Mouse (Mus musculus) hindbrain, postnatal 0 days (tissue): ENCODE data around the gene Med16. TPM values are rescaled to one million over a fixed set of nuclear protein-coding genes. Genes with fewer than 3 reads are reported as not detected.

Experiments used
- ATAC-seq: fragments of 200-750 bp; cut with Nextera tagmentation; 2 replicates; pipeline ENCODE4 v1.8.0; 2017; ENCODE audit warnings: mild to moderate bottlenecking, moderate TSS enrichment, moderate library complexity
- DNase-seq: peaks from one replicate; pipeline ENCODE4 v3.0.0-alpha.2; 2015; ENCODE audit warnings: low spot score
- H3K27ac ChIP-seq: fragments of 300-500 bp; sonication (generic); 2 replicates; pipeline ENCODE4 v1.5.1; 2014; ENCODE audit warnings: mild to moderate bottlenecking
- H3K27me3 ChIP-seq: fragments of 300-500 bp; sonication (generic); 2 replicates; pipeline ENCODE4 v1.6.1; 2014; ENCODE audit warnings: low read length, mixed read lengths; ENCODE audit not compliant: insufficient read depth
- H3K36me3 ChIP-seq: fragments of 300-500 bp; sonication (generic); 2 replicates; pipeline ENCODE4 v1.6.1; 2014; ENCODE audit warnings: low read length, mixed read lengths; ENCODE audit not compliant: insufficient read depth
- H3K4me1 ChIP-seq: fragments of 300-500 bp; sonication (generic); 2 replicates; pipeline ENCODE4 v1.6.1; 2014; ENCODE audit warnings: antibody characterized with exemption, low read length, mixed read lengths; ENCODE audit not compliant: insufficient read depth
- H3K4me2 ChIP-seq: fragments of 300-500 bp; sonication (generic); 2 replicates; pipeline ENCODE4 v1.6.1; 2014; ENCODE audit warnings: low read depth, mild to moderate bottlenecking, low read length, moderate library complexity, mixed read lengths
- H3K4me3 ChIP-seq: fragments of 300-500 bp; sonication (generic); 2 replicates; pipeline ENCODE4 v1.5.1; 2014; ENCODE audit warnings: low read length
- H3K9ac ChIP-seq: fragments of 300-500 bp; sonication (generic); replicated peaks from 2 replicates; pipeline ENCODE4 v1.6.1; 2014; ENCODE audit warnings: mild to moderate bottlenecking, low read length, moderate library complexity, mixed read lengths
- H3K9me3 ChIP-seq: fragments of 300-500 bp; sonication (generic); 2 replicates; pipeline ENCODE4 v1.6.1; 2016; ENCODE audit warnings: low read length, mixed read lengths
- CTCF ChIP-seq: IDR thresholded peaks from 2 replicates; pipeline ENCODE4 v1.5.1; 2016; ENCODE audit warnings: antibody characterized with exemption, control low read depth, low read depth
- WGBS: fragments of 180-500 bp; shearing (Covaris S2); extraction: QIAGEN DNeasy Blood & Tissue Kit; methylation state at CpG from one replicate; pipeline ENCODE4 v1.1.7; 2014; 5-methylcytosine and 5-hydroxymethylcytosine counted together
- polyA plus RNA-seq: library from polyadenylated mRNA; unstranded; fragments of >200 nt; fragmentation: Nextera tagmentation; extraction: Ambion mirVana; gene quantifications from 2 replicates; pipeline ENCODE4 v1.2.1, GENCODE M21; 2015
- total RNA-seq: library from RNA; depleted of rRNA; stranded (reverse); fragments of >200 nt; gene quantifications from 2 replicates; pipeline ENCODE4 v1.2.3, GENCODE M21; 2014

Gene Med16
- total and polyA plus RNA-seq, 2 experiments from 2014 or later, result 48.4 to 82.2 TPM

GRCm38 (mm10) chr10:79937775-79938526 is 29.2 kb upstream of the Med16 start:
- Histone ChIP-seq H3K9me3 (no peaks in the 10 kb centered on the region), H3K4me1 (peaks cover 5% of the 10 kb centered on the region), H3K27me3 (no peaks in the 10 kb centered on the region), H3K27ac (no peak overlapping the region), H3K4me3 (no peak overlapping the region), H3K9ac (no peak overlapping the region), H3K36me3 (no peaks in the 10 kb centered on the region), H3K4me2 (no peak overlapping the region)
- ATAC-seq (no peak), DNase-seq (no peak)
- WGBS, result 39% methylated on average over 11 of the region's 11 CpGs
- no peak for TF ChIP-seq CTCF

- H3K27ac ChIP-seq, result no peak overlapping the region; the same call in 1 of the 2 replicates
- H3K27me3 ChIP-seq, result no peaks in the 10 kb centered on the region
- H3K36me3 ChIP-seq, result no peaks in the 10 kb centered on the region
- H3K4me3 ChIP-seq, result no peak overlapping the region
- DNase-seq, result peak; percentile 42
- peak overlapping the region; percentile 39 for H3K4me2 ChIP-seq
- no peak for TF ChIP-seq CTCF
- no peak for ATAC-seq
- no peaks in the 10 kb centered on the region for H3K9me3 ChIP-seq
- H3K4me1 ChIP-seq, result peaks cover 10% of the 10 kb centered on the region
- WGBS, result 31% methylated on average over 27 of the region's 27 CpGs
- 0 out of 2 replicates have a peak overlapping the region, but pooled peaks have one; percentile 22 for H3K9ac ChIP-seq
These were observed 28.3 kb upstream of the Med16 start for GRCm38 (mm10) chr10:79936911-79937441.

GRCm38 (mm10) chr10:79936284-79936910 is 27.7 kb upstream of the Med16 start:
- no peak overlapping the region for H3K4me3 ChIP-seq
- no peaks in the 10 kb centered on the region for H3K36me3 ChIP-seq
- peaks cover 10% of the 10 kb centered on the region for H3K4me1 ChIP-seq
- 50% methylated on average over 10 of the region's 10 CpGs for WGBS
- no peak for TF ChIP-seq CTCF
- no peaks in the 10 kb centered on the region for H3K27me3 ChIP-seq
- no peak overlapping the region for H3K9ac ChIP-seq
- no peak for DNase-seq
- no peak for ATAC-seq
- no peak overlapping the region for H3K4me2 ChIP-seq
- no peaks in the 10 kb centered on the region for H3K9me3 ChIP-seq
- H3K27ac ChIP-seq, result no peak overlapping the region; the same call in 1 of the 2 replicates

GRCm38 (mm10) chr10:79934794-79935569 is 26.3 kb upstream of the Med16 start:
- 79% methylated on average over 16 of the region's 16 CpGs for WGBS
- DNase-seq (no peak), ATAC-seq (no peak)
- Histone ChIP-seq H3K36me3 (no peaks in the 10 kb centered on the region), H3K4me3 (no peak overlapping the region), H3K9ac (no peak overlapping the region), H3K4me1 (peaks cover 10% of the 10 kb centered on the region), H3K27me3 (no peaks in the 10 kb centered on the region), H3K27ac (0 out of 2 replicates have a peak overlapping the region, but pooled peaks have one; percentile 48), H3K9me3 (no peaks in the 10 kb centered on the region), H3K4me2 (no peak overlapping the region)
- no peak for TF ChIP-seq CTCF

- Histone ChIP-seq H3K9ac (no peak overlapping the region), H3K36me3 (no peaks in the 10 kb centered on the region), H3K9me3 (no peaks in the 10 kb centered on the region), H3K27ac (peak overlapping the region; percentile 48), H3K4me3 (no peak overlapping the region), H3K4me1 (peaks cover 10% of the 10 kb centered on the region), H3K27me3 (no peaks in the 10 kb centered on the region), H3K4me2 (no peak overlapping the region)
- WGBS, result 31% methylated on average over 13 of the region's 13 CpGs
- ATAC-seq, result peak; percentile 89
- DNase-seq, result peak; percentile 87
- no peak for TF ChIP-seq CTCF
These were observed 25.6 kb upstream of the Med16 start for GRCm38 (mm10) chr10:79934272-79934721.

GRCm38 (mm10) chr10:79933861-79934260 is 25.1 kb upstream of the Med16 start:
- Histone ChIP-seq H3K9ac (no peak overlapping the region), H3K4me3 (no peak overlapping the region), H3K27me3 (no peaks in the 10 kb centered on the region), H3K9me3 (no peaks in the 10 kb centered on the region), H3K36me3 (no peaks in the 10 kb centered on the region), H3K27ac (peak overlapping the region; percentile 48), H3K4me2 (no peak overlapping the region), H3K4me1 (peaks cover 10% of the 10 kb centered on the region)
- WGBS, result 23% methylated on average over 6 of the region's 6 CpGs
- no peak for TF ChIP-seq CTCF
- no peak for ATAC-seq
- DNase-seq, result no peak
